Mouse (Mus musculus) CH12.LX (cell line): Measurements from ENCODE around the gene Elk3. TPM values are rescaled to one million over a fixed set of nuclear protein-coding genes. Genes with fewer than 3 reads are reported as not detected.

Experiments
- DNase-seq: peaks from one replicate; pipeline ENCODE4 v3.0.0-alpha.2; 2013; ENCODE audit errors: extremely low read depth
- H3K27ac ChIP-seq: 2 replicates; pipeline ENCODE4 v1.5.1; 2012; ENCODE audit warnings: low read depth, mild to moderate bottlenecking, control low read depth, moderate library complexity; ENCODE audit not compliant: insufficient read depth
- H3K27me3 ChIP-seq: replicated peaks from 2 replicates; pipeline ENCODE3; 2012; ENCODE audit warnings: inconsistent platforms
- H3K36me3 ChIP-seq, 2 experiments: replicated peaks in 1 of 2; 2 replicates each; pipeline versions ENCODE3 to v1.6.1; 2012; ENCODE audit warnings: inconsistent platforms in 1 of 2, low read length in 1 of 2, mild to moderate bottlenecking in 1 of 2, mixed read lengths in 1 of 2, moderate library complexity in 1 of 2; ENCODE audit not compliant: control insufficient read depth in 1 of 2, insufficient read depth in 1 of 2
- H3K4me1 ChIP-seq, 2 experiments: 2 replicates each; pipeline ENCODE4 v1.6.1; 2012; ENCODE audit warnings: inconsistent platforms in 1 of 2, moderate library complexity in 1 of 2; ENCODE audit not compliant: insufficient read depth in 2 of 2, control insufficient read depth in 1 of 2
- H3K4me2 ChIP-seq: 2 replicates; pipeline ENCODE4 v1.6.1; 2012; ENCODE audit warnings: low read depth, mild to moderate bottlenecking, control low read depth; ENCODE audit not compliant: poor library complexity, insufficient read depth, severe bottlenecking
- H3K4me3 ChIP-seq, 3 experiments: fragments of 150-350 bp in 1 of 3; sonication (generic) in 1 of 3; replicated peaks in 1 of 3; 2 replicates each; pipeline versions ENCODE3 to v1.5.1; 2011 to 2012; ENCODE audit warnings: low read depth in 2 of 3, low read length in 2 of 3, mild to moderate bottlenecking in 2 of 3, moderate library complexity in 2 of 3, control low read depth in 1 of 3, improper control_type of control experiment in 1 of 3, inconsistent platforms in 1 of 3, mixed read lengths in 1 of 3; ENCODE audit not compliant: poor library complexity in 1 of 3
- H3K79me2 ChIP-seq: replicated peaks from 2 replicates; pipeline ENCODE4 v1.6.1; 2012; ENCODE audit warnings: mild to moderate bottlenecking, moderate library complexity; ENCODE audit not compliant: control insufficient read depth, poor library complexity, insufficient read depth, severe bottlenecking; ENCODE audit errors: extremely low read depth
- H3K9ac ChIP-seq: 2 replicates; pipeline ENCODE4 v1.6.1; 2012; ENCODE audit warnings: low read depth, mild to moderate bottlenecking, control low read depth, moderate library complexity; ENCODE audit not compliant: insufficient read depth
- H3K9me3 ChIP-seq: replicated peaks from 2 replicates; pipeline ENCODE3; 2012; ENCODE audit warnings: low read length, inconsistent platforms, mixed read lengths
- CHD1 ChIP-seq: IDR thresholded peaks from 2 replicates; pipeline ENCODE4 v1.6.1; 2012; ENCODE audit warnings: low read depth, low read length, improper control_type of control experiment, inconsistent platforms
- CHD2 ChIP-seq: IDR thresholded peaks from 2 replicates; pipeline ENCODE4 v1.6.1; 2011; ENCODE audit warnings: low read length, improper control_type of control experiment
- CTCF ChIP-seq, 2 experiments: IDR thresholded peaks in 1 of 2; conservative IDR thresholded peaks in 1 of 2; 2 replicates each; pipeline ENCODE4 v1.5.1; 2011 to 2012; ENCODE audit warnings: low read depth in 2 of 2, low read length in 2 of 2, improper control_type of control experiment in 1 of 2, inconsistent platforms in 1 of 2, mild to moderate bottlenecking in 1 of 2, moderate library complexity in 1 of 2
- E2F4 ChIP-seq: IDR thresholded peaks from 2 replicates; pipeline ENCODE4 v1.6.1; 2011; ENCODE audit warnings: low read depth, low read length, improper control_type of control experiment; ENCODE audit not compliant: insufficient replicate concordance
- ELF1 ChIP-seq: IDR thresholded peaks from 2 replicates; pipeline ENCODE4 v1.6.1; 2014; ENCODE audit warnings: low read depth, mild to moderate bottlenecking, inconsistent platforms, low read length, improper control_type of control experiment
- EP300 ChIP-seq: IDR thresholded peaks from 2 replicates; pipeline ENCODE4 v1.6.1; 2011; ENCODE audit warnings: low read length, improper control_type of control experiment
- IRF4 ChIP-seq: IDR thresholded peaks from 2 replicates; pipeline ENCODE4 v1.6.1; 2014; ENCODE audit warnings: low read depth, mild to moderate bottlenecking, inconsistent platforms, low read length, improper control_type of control experiment
- JUN ChIP-seq: IDR thresholded peaks from 2 replicates; pipeline ENCODE4 v1.6.1; 2011; ENCODE audit warnings: low read depth, mild to moderate bottlenecking, low read length, improper control_type of control experiment, moderate library complexity; ENCODE audit not compliant: insufficient read depth
- MAFK ChIP-seq: IDR thresholded peaks from 2 replicates; pipeline ENCODE4 v1.6.1; 2011; ENCODE audit warnings: low read length, improper control_type of control experiment; ENCODE audit not compliant: insufficient replicate concordance
- MAZ ChIP-seq: IDR thresholded peaks from 2 replicates; pipeline ENCODE4 v1.6.1; 2012; ENCODE audit warnings: low read depth, mild to moderate bottlenecking, inconsistent platforms, low read length, improper control_type of control experiment, moderate library complexity
- MEF2A ChIP-seq: IDR thresholded peaks from 2 replicates; pipeline ENCODE4 v1.6.1; 2014; ENCODE audit warnings: low read depth, mild to moderate bottlenecking, inconsistent platforms, low read length, improper control_type of control experiment, borderline replicate concordance
- MXI1 ChIP-seq: IDR thresholded peaks from 2 replicates; pipeline ENCODE4 v1.6.1; 2011; ENCODE audit warnings: mild to moderate bottlenecking, low read depth, low read length, improper control_type of control experiment
- NRF1 ChIP-seq: IDR thresholded peaks from 2 replicates; pipeline ENCODE4 v1.6.1; 2014; ENCODE audit warnings: low read depth, mild to moderate bottlenecking, inconsistent platforms, low read length, improper control_type of control experiment, moderate library complexity
- PAX5 ChIP-seq: IDR thresholded peaks from 2 replicates; pipeline ENCODE4 v1.6.1; 2012; ENCODE audit warnings: low read length, inconsistent platforms, mixed read lengths
- POLR2A ChIP-seq: IDR thresholded peaks from 2 replicates; pipeline ENCODE4 v1.6.1; 2011; ENCODE audit warnings: low read depth, mild to moderate bottlenecking, improper control_type of control experiment, low read length
- POLR2AphosphoS2 ChIP-seq: IDR thresholded peaks from 2 replicates; pipeline ENCODE4 v1.6.1; 2011; ENCODE audit warnings: low read depth, low read length, improper control_type of control experiment
- RAD21 ChIP-seq: IDR thresholded peaks from 2 replicates; pipeline ENCODE4 v1.6.1; 2011; ENCODE audit warnings: low read depth, mild to moderate bottlenecking, low read length, improper control_type of control experiment, moderate library complexity
- RCOR1 ChIP-seq: conservative IDR thresholded peaks from 2 replicates; pipeline ENCODE4 v1.6.1; 2012; ENCODE audit warnings: low read depth, mild to moderate bottlenecking, inconsistent platforms, low read length, improper control_type of control experiment
- SIN3A ChIP-seq: IDR thresholded peaks from 2 replicates; pipeline ENCODE4 v1.6.1; 2012; ENCODE audit warnings: low read length, improper control_type of control experiment, inconsistent platforms
- TCF12 ChIP-seq: IDR thresholded peaks from 2 replicates; pipeline ENCODE4 v1.6.1; 2014; ENCODE audit warnings: low read depth, mild to moderate bottlenecking, inconsistent platforms, low read length, improper control_type of control experiment
- USF1 ChIP-seq: IDR thresholded peaks from 2 replicates; pipeline ENCODE4 v1.6.1; 2014; ENCODE audit warnings: low read depth, mild to moderate bottlenecking, inconsistent platforms, low read length, improper control_type of control experiment
- USF2 ChIP-seq: conservative IDR thresholded peaks from 2 replicates; pipeline ENCODE4 v1.6.1; 2011; ENCODE audit warnings: low read depth, low read length, improper control_type of control experiment
- ZMIZ1 ChIP-seq: IDR thresholded peaks from 2 replicates; pipeline ENCODE4 v1.6.1; 2012; ENCODE audit warnings: low read depth, mild to moderate bottlenecking, inconsistent platforms, low read length, improper control_type of control experiment
- ZNF384 ChIP-seq: IDR thresholded peaks from 2 replicates; pipeline ENCODE4 v1.6.1; 2012; ENCODE audit warnings: low read depth, low read length, improper control_type of control experiment, inconsistent platforms
- dilution Hi-C: fragments of 300-500 bp; cut with MboI; formaldehyde crosslinking; loops from 2 replicates; pipeline ENCODE4 v1.14.3; 2020; ENCODE audit warnings: low sequenced_read_pairs; ENCODE audit not compliant: extremely low pct_unique_long_range_greater_than_20kb, extremely low pct_ligation_motif_present
- in situ Hi-C: fragments of 300-500 bp; cut with MboI; formaldehyde crosslinking; loops from 3 replicates; pipeline ENCODE4 v1.14.3; 2019; ENCODE audit warnings: low sequenced_read_pairs, low pct_ligation_motif_present, low pct_unique_long_range_greater_than_20kb, mixed read lengths
- polyA plus RNA-seq: library from polyadenylated mRNA; unstranded; fragments of >175 nt; gene quantifications from 2 replicates; pipeline ENCODE4 v1.2.1, GENCODE M21; 2012; ENCODE audit warnings: low read depth; ENCODE audit not compliant: insufficient read length
- total RNA-seq, 2 experiments: library from RNA; depleted of rRNA; stranded (reverse); fragments of 300-350 nt in 1 of 2; fragments of >200 nt in 1 of 2; gene quantifications; 2 replicates each; pipeline ENCODE4 v1.2.3; 2012 to 2014

Elk3 gene
- total and polyA plus RNA-seq, 3 experiments: 20.1 to 37.0 (median 25.8) TPM

- Histone ChIP-seq H3K9me3 (peaks cover 5% of the 10 kb centered on the region), H3K79me2 (peaks cover 47% of the 10 kb centered on the region), H3K36me3 (peaks cover 37 to 81% of the 10 kb centered on the region in 2 experiments), H3K4me3 (no peak overlapping the region), H3K4me2 (no peak overlapping the region), H3K27me3 (no peaks in the 10 kb centered on the region), H3K4me1 (peaks cover 4 to 31% of the 10 kb centered on the region in 2 experiments; a peak in 3 of 4 replicates), H3K27ac (no peak overlapping the region), H3K9ac (no peak overlapping the region)
- in situ Hi-C loops: loop anchor here (10.0 to 25.0 kb wide), 3 partner anchors 126 to 274 kb away; partner anchors contain the start of gene Cdk17
- no peak for TF ChIP-seq USF2
- no peak for TF ChIP-seq IRF4
- no peak for TF ChIP-seq CHD2
- no peak for TF ChIP-seq RAD21
- no peak for TF ChIP-seq POLR2A
- TF ChIP-seq MAFK: no peak
- no peak for TF ChIP-seq SIN3A
- no peak for TF ChIP-seq MXI1
- TF ChIP-seq EP300: no peak
- no peak for TF ChIP-seq JUN
- TF ChIP-seq CTCF (conservative IDR thresholded peaks at IDR 0.05 in 1 of 2, IDR thresholded peaks at IDR 0.05 in 1 of 2; ENCODE audit: low read depth in 2 of 2, low read length in 2 of 2): no peak
- no peak for TF ChIP-seq MEF2A
- TF ChIP-seq MAZ: no peak
- TF ChIP-seq POLR2AphosphoS2: no peak
- TF ChIP-seq ELF1: no peak
- no peak for TF ChIP-seq ZNF384
- no peak for TF ChIP-seq CHD1
- TF ChIP-seq E2F4: no peak
- no peak for TF ChIP-seq PAX5
- dilution Hi-C loops: no loop called here
- DNase-seq: no peak
Measured at GRCm38 (mm10) chr10:93288336-93288735, 22.6 kb downstream of the Elk3 start.

GRCm38 (mm10) chr10:93287551-93288145 is 23.3 kb downstream of the Elk3 start:
- H3K36me3 ChIP-seq: peaks cover 40 to 82% of the 10 kb centered on the region in 2 experiments
- no peak overlapping the region for H3K4me3 ChIP-seq
- peaks cover 4 to 27% of the 10 kb centered on the region in 2 experiments; a peak in 2 of 4 replicates for H3K4me1 ChIP-seq
- no peak for DNase-seq
- H3K4me2 ChIP-seq: no peak overlapping the region
- H3K27ac ChIP-seq: no peak overlapping the region
- TF ChIP-seq POLR2A: no peak
- TF ChIP-seq E2F4: no peak
- TF ChIP-seq TCF12: no peak
- no peak for TF ChIP-seq CHD2
- TF ChIP-seq MXI1: no peak
- TF ChIP-seq ZMIZ1: no peak
- no peak for TF ChIP-seq ZNF384
- TF ChIP-seq USF1: no peak
- no peak for TF ChIP-seq RCOR1
- no peak for TF ChIP-seq NRF1
- TF ChIP-seq POLR2AphosphoS2: no peak
- TF ChIP-seq SIN3A: no peak
- no peak for TF ChIP-seq CTCF (conservative IDR thresholded peaks at IDR 0.05 in 1 of 2, IDR thresholded peaks at IDR 0.05 in 1 of 2; ENCODE audit: low read depth in 2 of 2, low read length in 2 of 2)
- no peak for TF ChIP-seq CHD1
- H3K9ac ChIP-seq: no peak overlapping the region
- peaks cover 5% of the 10 kb centered on the region for H3K9me3 ChIP-seq
- no peaks in the 10 kb centered on the region for H3K27me3 ChIP-seq
- dilution Hi-C loops: no loop called here
- in situ Hi-C loops: loop anchor here (10.0 to 25.0 kb wide), 3 partner anchors 125 to 275 kb away; partner anchors contain the start of gene Cdk17
- H3K79me2 ChIP-seq: peaks cover 45% of the 10 kb centered on the region
